Mouse (Mus musculus): ENCODE results near the gene Gm49396. TPM values are rescaled to one million over a fixed set of nuclear protein-coding genes. Genes with fewer than 3 reads are reported as not detected.

Gm49396 gene
- polyA plus RNA-seq, 1 experiment: 3.1 TPM

- H3K27ac ChIP-seq (ENCODE audit: insufficient read depth, low read length): no peak overlapping the region
- no peak for TF ChIP-seq CTCF (IDR thresholded peaks at IDR 0.05; ENCODE audit: borderline replicate concordance, insufficient read depth, low read length)
- no peak for TF ChIP-seq POLR2A (IDR thresholded peaks at IDR 0.05; ENCODE audit: low read depth, low read length)
- H3K4me1 ChIP-seq (ENCODE audit: control insufficient read depth, insufficient read depth, low read length): no peaks in the 10 kb centered on the region
- H3K4me3 ChIP-seq (ENCODE audit: insufficient read depth, low read length): no peak overlapping the region
These were observed 39.4 kb downstream of the Gm49396 start for GRCm38 (mm10) chr7:30602583-30602982.

DNA sequence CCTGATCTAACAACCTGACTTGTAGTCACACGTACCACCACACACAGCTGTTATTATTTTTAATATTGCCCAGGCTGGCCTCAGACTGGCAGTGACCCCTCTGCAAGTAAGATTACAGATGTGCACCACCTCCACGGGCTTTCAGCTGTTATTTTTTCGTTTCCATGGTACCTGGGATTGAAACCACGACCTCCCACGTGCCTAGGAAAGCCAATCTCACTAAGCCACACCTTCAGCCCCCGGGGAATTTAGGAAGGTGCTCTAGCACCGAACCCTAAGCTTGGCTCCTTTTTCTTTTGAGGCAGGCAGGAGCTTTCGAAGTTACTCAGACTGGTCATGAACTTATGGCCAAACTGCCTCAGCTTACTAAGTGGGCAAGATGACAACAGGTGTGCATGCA lies 41.3 kb downstream of the Gm49396 start:
- no peaks in the 10 kb centered on the region for H3K4me1 ChIP-seq (ENCODE audit: control insufficient read depth, insufficient read depth, low read length)
- no peak for TF ChIP-seq POLR2A (IDR thresholded peaks at IDR 0.05; ENCODE audit: low read depth, low read length)
- TF ChIP-seq CTCF (IDR thresholded peaks at IDR 0.05; ENCODE audit: borderline replicate concordance, insufficient read depth, low read length): no peak
- H3K4me3 ChIP-seq (ENCODE audit: insufficient read depth, low read length): no peak overlapping the region
- H3K27ac ChIP-seq (ENCODE audit: insufficient read depth, low read length): no peak overlapping the region

DNA sequence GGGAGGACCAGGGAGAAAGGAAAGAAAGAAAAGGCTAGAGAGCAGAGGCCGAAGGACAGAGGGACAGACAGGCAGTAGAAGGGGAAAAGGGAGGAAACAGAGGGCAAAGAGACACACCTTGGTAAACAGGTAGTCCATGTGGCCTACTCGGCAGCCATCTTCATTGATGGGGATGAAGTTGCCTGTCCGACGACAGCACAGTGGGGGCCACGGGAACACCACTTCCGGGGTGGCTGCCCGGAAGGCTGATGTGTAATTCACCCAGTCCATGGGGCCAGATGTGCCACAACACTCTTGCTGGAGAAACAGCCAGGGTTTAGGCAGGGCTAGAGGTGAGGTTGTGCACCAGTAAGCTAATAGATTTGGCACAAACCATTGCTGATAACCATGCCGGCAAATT lies 41.8 kb downstream of the Gm49396 start:
- Histone ChIP-seq H3K4me3 (ENCODE audit: insufficient read depth, low read length) (no peak overlapping the region), H3K4me1 (ENCODE audit: control insufficient read depth, insufficient read depth, low read length) (no peaks in the 10 kb centered on the region), H3K27ac (ENCODE audit: insufficient read depth, low read length) (no peak overlapping the region)
- TF ChIP-seq POLR2A (IDR thresholded peaks at IDR 0.05; ENCODE audit: low read depth, low read length): no peak
- TF ChIP-seq CTCF (IDR thresholded peaks at IDR 0.05; ENCODE audit: borderline replicate concordance, insufficient read depth, low read length): no peak

- Histone ChIP-seq H3K27ac (ENCODE audit: insufficient read depth, low read length) (no peak overlapping the region), H3K4me1 (ENCODE audit: control insufficient read depth, insufficient read depth, low read length) (no peaks in the 10 kb centered on the region), H3K4me3 (ENCODE audit: insufficient read depth, low read length) (no peak overlapping the region)
- TF ChIP-seq CTCF (IDR thresholded peaks at IDR 0.05; ENCODE audit: borderline replicate concordance, insufficient read depth, low read length): peak; percentile 75
- no peak for TF ChIP-seq POLR2A (IDR thresholded peaks at IDR 0.05; ENCODE audit: low read depth, low read length)
These were observed 44.7 kb downstream of the Gm49396 start for GRCm38 (mm10) chr7:30607706-30608309.

GRCm38 (mm10) chr7:30608476-30608875 lies 45.3 kb downstream of the Gm49396 start:
- no peak for TF ChIP-seq POLR2A (IDR thresholded peaks at IDR 0.05; ENCODE audit: low read depth, low read length)
- TF ChIP-seq CTCF (IDR thresholded peaks at IDR 0.05; ENCODE audit: borderline replicate concordance, insufficient read depth, low read length): no peak
- no peaks in the 10 kb centered on the region for H3K4me1 ChIP-seq (ENCODE audit: control insufficient read depth, insufficient read depth, low read length)
- no peak overlapping the region for H3K4me3 ChIP-seq (ENCODE audit: insufficient read depth, low read length)
- no peak overlapping the region for H3K27ac ChIP-seq (ENCODE audit: insufficient read depth, low read length)

DNA sequence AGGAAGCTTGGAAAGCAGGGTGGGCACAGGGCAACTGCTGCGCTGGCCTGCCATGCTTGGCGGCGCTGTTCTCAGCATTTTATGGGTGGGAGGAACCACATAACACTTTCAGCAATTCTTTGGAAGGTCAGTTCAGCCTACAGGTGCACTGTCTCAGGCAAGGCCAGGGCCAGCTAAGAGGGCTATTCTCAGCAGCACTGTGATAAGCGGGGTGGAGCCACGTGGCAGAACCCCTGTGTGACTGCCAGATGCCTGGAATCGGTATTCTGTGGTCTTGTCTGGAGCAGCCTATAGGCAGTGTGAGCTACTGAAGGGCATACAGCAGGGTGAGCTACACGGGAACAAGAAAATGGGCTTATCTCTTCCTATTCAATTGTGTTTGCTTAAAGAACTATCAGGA lies 46.9 kb downstream of the Gm49396 start:
- TF ChIP-seq CTCF (IDR thresholded peaks at IDR 0.05; ENCODE audit: borderline replicate concordance, insufficient read depth, low read length): no peak
- TF ChIP-seq POLR2A (IDR thresholded peaks at IDR 0.05; ENCODE audit: low read depth, low read length): no peak
- Histone ChIP-seq H3K4me1 (ENCODE audit: control insufficient read depth, insufficient read depth, low read length) (no peaks in the 10 kb centered on the region), H3K4me3 (ENCODE audit: insufficient read depth, low read length) (no peak overlapping the region), H3K27ac (ENCODE audit: insufficient read depth, low read length) (no peak overlapping the region)

DNA sequence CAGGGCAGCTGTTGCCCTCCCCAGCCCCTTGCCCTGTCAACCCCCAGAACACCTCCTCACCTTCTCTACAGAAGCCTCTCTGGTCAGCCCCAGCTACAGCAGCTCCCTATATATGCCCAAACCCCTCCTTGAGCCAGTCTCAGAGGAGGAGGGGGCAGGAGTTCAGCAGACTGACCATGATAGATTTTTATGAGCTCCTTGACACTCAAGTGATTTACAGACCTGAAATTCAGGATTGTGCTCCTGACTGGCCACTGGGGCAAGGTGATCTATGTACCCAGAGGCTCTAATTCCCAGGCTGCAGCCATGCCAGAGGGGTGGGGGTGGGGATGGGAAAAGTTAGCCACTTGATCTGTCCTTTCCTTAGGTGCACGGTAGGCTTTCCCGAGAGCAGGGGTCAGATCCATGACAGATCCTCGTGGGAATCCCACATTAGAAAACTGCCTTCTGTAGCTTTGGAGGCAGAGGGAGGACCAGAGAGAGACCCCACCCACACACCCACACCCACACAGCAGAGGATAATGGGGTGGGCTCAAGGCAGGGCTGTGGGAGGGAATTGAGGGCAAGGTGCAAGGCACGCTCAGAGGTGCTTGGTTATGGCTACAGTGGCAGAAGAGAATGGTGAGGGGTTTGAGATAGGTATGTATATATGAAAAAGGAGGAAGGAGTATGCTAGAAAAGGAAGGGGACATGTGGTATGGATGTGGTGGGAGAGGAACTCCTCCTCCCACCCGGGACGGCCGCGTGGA lies 49.7 kb downstream of the Gm49396 start, which contains the start of gene Upk1a:
Upk1a (minus strand) TSS at position 194 of the 749 bp plus-strand sequence.
- Histone ChIP-seq H3K4me3 (ENCODE audit: insufficient read depth, low read length) (no peak within 1 kb of the TSS), H3K4me1 (ENCODE audit: control insufficient read depth, insufficient read depth, low read length) (no peaks in the 10 kb centered on the region), H3K27ac (ENCODE audit: insufficient read depth, low read length) (no peak within 1 kb of the TSS)
- TF ChIP-seq CTCF (IDR thresholded peaks at IDR 0.05; ENCODE audit: borderline replicate concordance, insufficient read depth, low read length) (no peak), POLR2A (IDR thresholded peaks at IDR 0.05; ENCODE audit: low read depth, low read length) (no peak)

GRCm38 (mm10) chr7:30613529-30614112 lies 50.5 kb downstream of the Gm49396 start:
- no peak overlapping the region for H3K27ac ChIP-seq (ENCODE audit: insufficient read depth, low read length)
- TF ChIP-seq POLR2A (IDR thresholded peaks at IDR 0.05; ENCODE audit: low read depth, low read length) (no peak), CTCF (IDR thresholded peaks at IDR 0.05; ENCODE audit: borderline replicate concordance, insufficient read depth, low read length) (peak; percentile 24; the same call in 1 of the 2 replicates)

GRCm38 (mm10) chr7:30614454-30614853 lies 51.3 kb downstream of the Gm49396 start:
- Histone ChIP-seq H3K4me3 (ENCODE audit: insufficient read depth, low read length) (no peak overlapping the region), H3K27ac (ENCODE audit: insufficient read depth, low read length) (no peak overlapping the region), H3K4me1 (ENCODE audit: control insufficient read depth, insufficient read depth, low read length) (no peaks in the 10 kb centered on the region)
- no peak for TF ChIP-seq POLR2A (IDR thresholded peaks at IDR 0.05; ENCODE audit: low read depth, low read length)
- TF ChIP-seq CTCF (IDR thresholded peaks at IDR 0.05; ENCODE audit: borderline replicate concordance, insufficient read depth, low read length): no peak

More at GRCm38 (mm10) chr7:30613529-30614112, 50.5 kb downstream of the Gm49396 start:
- Histone ChIP-seq H3K4me1 (ENCODE audit: control insufficient read depth, insufficient read depth, low read length) (no peaks in the 10 kb centered on the region), H3K4me3 (ENCODE audit: insufficient read depth, low read length) (no peak overlapping the region)

Measured in embryonic fibroblast, embryonic 13.5 days (primary cell).